Mouse (Mus musculus) gastrocnemius, postnatal 36 days (tissue): ENCODE measurements around the gene Pcdh20. TPM values are rescaled to one million over a fixed set of nuclear protein-coding genes. Genes with fewer than 3 reads are reported as not detected.

Source experiments
- DNase-seq, 2 experiments: peaks; one replicate each; pipeline ENCODE4 v3.0.0; 2022
- intact Hi-C: fragments of 180-260 bp; cut with DNase I; formaldehyde crosslinking; loops from one replicate; pipeline ENCODE4 v1.15.1; 2025
- long read RNA-seq, 2 experiments: library from polyadenylated mRNA; stranded (forward); transcript quantifications; one replicate each; pipeline ENCODE4 v2.0.0; 2021
- total RNA-seq, 2 experiments: library from RNA; stranded (reverse); gene quantifications; 2 replicates each; pipeline ENCODE4 v1.2.3; 2021

Pcdh20 gene
- under 1 TPM; 0.35 to 0.54 TPM for total RNA-seq
- long read RNA-seq, experiment 1: 0 reads
- long read RNA-seq, experiment 2: 0 reads

DNA sequence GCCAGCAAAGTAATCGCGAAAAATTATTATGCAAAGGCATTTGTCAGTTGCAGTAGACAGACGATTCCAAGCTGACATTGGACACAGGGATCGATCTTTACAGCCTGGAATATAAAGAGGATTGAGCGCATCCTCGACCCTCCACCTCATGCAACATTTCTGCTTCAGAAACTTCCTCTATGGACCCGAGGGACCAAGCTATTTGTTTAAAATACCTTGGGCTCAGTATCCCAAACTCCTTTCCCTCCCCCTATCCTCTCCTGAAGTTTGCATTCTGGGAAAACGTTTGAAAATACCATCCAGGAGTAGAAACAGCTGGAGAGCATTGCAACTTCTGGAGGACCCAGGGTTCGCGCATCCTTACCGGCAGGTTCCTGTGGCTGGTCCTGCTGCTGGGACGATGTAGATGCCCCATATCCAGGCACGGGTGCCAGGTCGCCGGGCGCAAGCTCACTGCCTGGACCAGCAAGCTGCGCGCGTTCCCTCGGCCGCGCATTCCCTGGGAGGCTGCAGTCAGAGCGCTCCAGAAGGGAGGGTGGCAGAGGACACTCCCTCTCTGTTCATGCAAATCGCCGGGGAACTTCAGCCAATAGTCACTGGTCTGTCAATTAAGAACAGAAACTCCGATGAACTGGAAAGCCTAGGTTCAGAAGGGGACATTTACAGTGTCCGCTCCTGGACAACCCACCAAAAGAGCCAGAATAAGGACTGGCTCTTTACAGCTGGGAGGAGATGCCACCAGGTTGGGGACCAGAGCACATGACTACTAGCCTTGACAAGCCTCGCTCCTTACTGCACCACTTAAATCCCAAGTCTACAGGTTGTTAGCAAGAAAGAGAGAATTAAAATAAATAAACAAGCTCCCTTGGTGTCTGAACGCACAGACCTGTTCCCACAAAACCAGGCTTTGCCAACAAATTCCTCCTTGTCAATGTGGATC lies at the start of gene Pcdh20:
Pcdh20 (minus strand) TSS at position 902 of the 940 bp plus-strand sequence.
- intact Hi-C loops: loop anchor here (10.0 kb wide), 1 partner anchor 1006 kb away; no protein-coding TSS in a partner anchor

DNA sequence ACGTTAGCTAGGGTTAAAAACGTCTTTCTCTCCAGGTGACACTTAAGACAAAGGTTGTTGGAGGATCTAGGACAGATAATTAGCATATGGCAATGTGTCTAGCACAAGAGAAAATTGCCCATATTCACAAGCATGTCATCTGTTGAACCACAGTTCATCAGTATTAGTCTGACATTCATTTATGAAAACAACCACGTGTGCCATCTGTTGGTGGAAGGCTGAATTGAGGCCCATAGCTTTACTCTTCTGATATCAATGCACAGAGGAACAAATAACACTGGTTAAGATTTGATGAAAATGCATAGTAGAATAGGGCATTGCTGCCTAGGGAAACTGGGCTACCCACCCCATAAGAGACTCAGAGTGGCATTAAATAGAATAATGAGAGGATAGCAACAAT lies 8.7 kb upstream of the Pcdh20 start:
- intact Hi-C loops: loop anchor here (10.0 kb wide), 1 partner anchor 1015 kb away; no protein-coding TSS in a partner anchor
- no peak for DNase-seq

More for the DNA sequence above, at the start of gene Pcdh20:
- DNase-seq: peak; percentile 12 to 24

DNA sequence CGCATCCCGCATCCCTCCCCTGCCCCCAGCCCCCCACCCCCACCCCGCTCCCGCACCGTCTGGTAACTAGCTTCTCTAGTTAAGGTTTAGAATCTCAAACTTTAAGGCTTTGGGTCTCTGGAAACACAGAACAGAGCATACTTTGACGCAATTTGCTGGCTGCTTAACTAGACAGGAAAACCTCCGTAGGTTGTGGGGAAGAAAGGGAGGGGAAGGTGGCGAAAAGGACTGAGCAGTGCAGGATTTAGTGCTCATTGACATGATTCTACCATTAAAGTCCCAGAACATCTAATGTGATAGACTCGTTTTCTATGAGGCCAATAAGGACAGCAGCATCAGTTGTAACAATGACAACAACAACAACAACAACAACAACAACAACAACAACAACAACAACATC lies 1.2 kb downstream of the Pcdh20 start:
- intact Hi-C loops: loop anchor here (10.0 kb wide), 1 partner anchor 1005 kb away; no protein-coding TSS in a partner anchor

DNA sequence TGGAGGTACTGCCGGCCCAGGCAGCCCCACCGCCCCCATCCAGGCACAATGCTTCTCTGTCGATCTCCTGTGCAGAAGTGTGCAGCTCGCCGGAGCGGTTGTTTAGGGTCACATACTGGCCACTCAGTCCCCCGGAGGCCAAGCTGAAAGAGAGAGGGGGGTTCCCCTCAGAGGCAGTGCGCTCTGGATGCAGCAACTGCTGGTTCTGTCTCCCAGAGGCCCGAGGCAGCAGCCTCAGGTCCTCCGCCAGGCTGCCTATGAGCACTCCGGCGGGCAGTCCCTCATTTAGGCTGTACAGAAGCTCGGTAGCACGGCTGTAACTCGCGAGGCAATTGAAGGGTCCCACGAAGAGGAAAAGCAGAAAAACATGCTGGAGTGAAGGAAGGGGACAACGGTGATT lies 1.8 kb downstream of the Pcdh20 start:
- DNase-seq: no peak
- intact Hi-C loops: no loop called here

More for the DNA sequence above, 1.2 kb downstream of the Pcdh20 start:
- DNase-seq: no peak

DNA sequence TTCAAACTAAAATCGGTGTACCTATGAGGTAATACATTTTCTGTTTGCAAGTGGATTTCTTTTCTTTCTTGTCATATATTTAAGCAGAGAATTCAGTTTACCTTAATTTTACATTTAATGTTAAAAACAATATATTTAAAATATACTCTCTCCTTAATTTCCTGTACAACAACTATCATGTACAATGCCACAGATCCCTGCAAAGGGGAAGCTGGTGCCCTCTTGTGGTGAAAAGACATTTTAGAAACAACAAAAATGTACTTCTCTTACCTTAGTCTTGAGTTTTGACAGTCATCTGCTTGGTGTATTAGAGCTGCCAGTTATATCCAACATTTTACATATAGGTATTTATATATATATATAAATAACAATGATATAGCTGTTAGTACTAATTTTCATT lies 4.8 kb downstream of the Pcdh20 start:
- intact Hi-C loops: no loop called here
- DNase-seq: no peak

DNA sequence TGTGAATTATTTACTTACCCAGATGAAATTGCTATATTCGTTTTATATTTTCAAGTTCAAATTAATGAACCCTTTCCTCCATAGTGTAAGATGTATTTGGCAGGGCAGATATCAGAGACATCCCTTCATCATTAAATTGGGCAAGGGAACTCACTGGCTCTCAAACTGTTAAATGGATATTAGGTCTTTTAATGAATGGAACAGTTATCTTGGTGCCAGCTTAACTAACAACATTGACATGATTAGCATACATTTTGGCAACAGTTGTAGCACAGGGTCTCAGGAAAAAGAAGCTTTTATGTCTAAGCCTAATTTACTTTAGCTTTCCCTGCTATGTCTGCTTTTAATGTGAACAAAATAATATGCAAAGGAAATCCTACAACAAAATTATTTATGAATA lies 6.8 kb downstream of the Pcdh20 start:
- intact Hi-C loops: no loop called here
- no peak for DNase-seq

DNA sequence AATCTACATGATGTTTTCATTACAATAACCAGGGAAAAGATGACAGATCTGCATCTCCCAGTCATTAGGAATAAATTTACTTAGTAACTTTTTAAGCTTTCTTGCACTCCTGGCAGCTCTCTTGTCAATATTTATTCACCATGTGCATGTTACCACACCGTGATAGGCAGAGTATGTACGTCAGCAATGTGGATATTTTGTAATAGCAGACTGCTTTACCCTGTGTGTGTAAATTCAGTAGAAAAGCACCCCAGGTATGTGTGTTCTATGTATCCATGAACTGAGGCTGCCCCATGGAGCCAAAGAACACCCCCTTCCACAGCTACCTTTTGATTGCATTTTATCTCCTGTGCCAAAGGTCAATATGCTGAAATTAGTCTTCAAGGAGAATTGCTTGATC lies 7.8 kb downstream of the Pcdh20 start:
- intact Hi-C loops: no loop called here
- DNase-seq: no peak

DNA sequence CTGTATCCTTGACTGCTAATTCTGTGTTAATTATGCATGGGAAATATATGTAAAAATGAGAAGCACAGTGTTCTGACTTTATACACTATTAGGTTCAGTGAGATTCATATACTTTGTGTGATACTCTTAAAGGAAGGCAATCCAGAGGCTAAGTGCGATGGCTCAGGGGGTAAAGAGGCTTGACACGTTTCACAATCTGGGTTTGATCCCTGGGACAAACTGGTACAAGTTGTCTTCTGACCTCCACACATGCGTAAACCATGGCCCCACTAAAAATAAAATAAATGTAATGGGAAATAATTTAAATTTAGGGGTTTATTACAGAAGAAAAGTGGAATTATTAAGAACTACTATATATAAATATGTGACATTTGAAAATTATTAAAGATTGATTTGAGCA lies 8.3 kb downstream of the Pcdh20 start:
- intact Hi-C loops: no loop called here
- no peak for DNase-seq

DNA sequence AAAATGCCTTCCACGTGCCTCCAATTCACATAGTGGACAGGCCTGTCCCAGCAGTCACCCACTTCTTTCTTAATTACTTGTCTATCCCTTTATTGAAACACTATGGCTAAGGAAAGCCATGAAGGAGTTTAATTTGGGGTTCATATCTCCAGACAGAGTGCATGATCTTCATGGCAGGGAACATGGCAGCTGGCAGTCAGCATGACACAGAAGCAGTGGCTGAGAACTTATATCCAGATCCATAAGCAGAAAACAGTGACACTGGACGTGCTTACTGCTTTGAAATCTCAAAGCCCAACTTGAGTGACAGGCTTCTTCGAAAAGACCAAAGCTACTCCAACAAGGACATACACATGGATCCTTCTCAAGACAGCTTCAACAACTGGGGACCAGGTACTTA lies 10.5 kb downstream of the Pcdh20 start:
- DNase-seq: no peak

DNA sequence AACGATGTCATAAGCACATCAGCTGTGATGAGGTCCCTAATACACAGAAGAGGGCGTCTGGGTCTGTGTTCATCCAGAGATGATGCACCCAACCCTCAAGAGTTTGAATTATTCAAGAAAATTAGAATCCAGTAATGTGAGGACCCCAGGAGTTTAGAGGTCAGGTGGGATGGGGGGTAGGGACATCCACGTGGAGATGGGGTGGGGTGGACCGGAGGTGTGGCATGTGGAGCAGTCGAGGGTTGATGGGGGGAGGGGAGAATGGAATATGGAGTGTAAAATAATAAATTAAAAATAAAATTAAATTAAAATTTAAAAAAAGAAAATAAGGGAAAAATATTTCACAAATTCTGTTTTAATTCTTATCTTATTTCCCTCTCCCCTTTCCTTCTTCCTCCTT lies 27.9 kb downstream of the Pcdh20 start:
- intact Hi-C loops: no loop called here
- no peak for DNase-seq

More for the DNA sequence above, 10.5 kb downstream of the Pcdh20 start:
- intact Hi-C loops: no loop called here

DNA sequence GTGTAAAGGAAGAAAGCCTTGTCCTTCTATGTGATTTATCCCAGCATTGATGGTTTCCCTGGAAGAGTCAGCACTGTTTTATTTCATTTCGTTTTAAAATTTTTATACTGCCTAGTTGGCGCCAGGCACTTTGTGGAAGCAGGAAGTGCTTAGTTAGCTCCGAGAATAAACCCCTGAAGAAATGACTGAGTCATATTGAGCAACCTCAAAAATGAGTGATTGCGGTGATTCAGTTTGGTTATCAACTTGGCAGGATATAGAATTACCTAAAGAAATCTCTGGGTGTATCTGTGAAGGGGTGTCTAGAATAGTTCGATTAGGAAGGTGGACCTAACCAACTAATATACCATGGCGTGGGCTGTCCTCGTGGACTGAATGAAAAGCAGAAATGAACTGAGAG lies 41.8 kb downstream of the Pcdh20 start:
- DNase-seq: no peak
- intact Hi-C loops: no loop called here

DNA sequence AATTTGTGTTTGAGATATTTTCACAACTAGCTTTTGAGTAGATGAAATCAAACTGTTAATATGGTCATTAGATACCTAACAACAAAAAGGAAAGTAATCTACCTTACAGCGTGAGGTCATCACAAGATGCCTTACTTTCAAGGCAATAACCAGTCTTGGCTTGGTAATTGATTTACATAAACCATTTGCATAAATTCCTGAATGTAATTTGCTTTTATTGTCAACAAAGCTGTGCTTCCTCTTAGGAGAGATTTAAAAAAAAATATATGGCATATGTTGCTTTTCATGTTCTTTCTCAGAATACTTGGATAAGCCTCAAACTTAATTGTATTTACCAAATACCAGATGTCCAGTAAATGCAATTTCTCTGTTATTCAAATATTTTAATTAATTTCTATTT lies 43.8 kb downstream of the Pcdh20 start:
- no peak for DNase-seq
- intact Hi-C loops: no loop called here
